Mouse (Mus musculus) lung, postnatal 36 days (tissue): ENCODE measurements around the gene Pop5.

Experiments used
- DNase-seq: peaks from one replicate; pipeline ENCODE4 v3.0.0; 2022; ENCODE audit warnings: mixed read lengths

The Pop5 gene

DNA sequence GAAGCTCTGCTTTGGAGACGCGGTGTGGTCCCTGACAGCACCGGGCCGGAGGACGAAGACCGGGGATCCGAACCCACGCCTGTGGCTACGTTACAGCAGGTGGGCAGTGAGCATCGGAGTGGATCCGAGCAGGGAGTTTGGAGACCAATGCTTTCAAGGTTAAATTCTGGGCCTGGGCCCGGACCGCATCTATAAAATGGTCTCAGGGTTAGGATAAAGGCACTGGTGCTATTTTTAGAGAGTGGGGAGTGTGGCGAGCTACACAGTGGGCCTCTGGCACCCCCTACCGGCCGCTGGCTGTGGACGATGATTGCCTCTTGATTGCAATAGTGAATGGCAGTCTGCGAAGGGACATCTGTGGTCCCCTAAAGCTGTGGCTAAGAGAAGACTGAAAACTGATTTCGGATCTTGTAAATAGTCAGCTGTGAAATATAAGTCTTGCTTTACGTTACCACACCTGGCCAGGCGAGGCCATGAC is at the start of gene Pop5:
Gene Pop5, plus strand, starts transcription at position 51 of the 478 bp plus-strand sequence.
- peak; percentile 96 for DNase-seq

GRCm38 (mm10) chr5:115186371-115187073 is 49.1 kb upstream of the Pop5 start:
- no peak for DNase-seq

DNA sequence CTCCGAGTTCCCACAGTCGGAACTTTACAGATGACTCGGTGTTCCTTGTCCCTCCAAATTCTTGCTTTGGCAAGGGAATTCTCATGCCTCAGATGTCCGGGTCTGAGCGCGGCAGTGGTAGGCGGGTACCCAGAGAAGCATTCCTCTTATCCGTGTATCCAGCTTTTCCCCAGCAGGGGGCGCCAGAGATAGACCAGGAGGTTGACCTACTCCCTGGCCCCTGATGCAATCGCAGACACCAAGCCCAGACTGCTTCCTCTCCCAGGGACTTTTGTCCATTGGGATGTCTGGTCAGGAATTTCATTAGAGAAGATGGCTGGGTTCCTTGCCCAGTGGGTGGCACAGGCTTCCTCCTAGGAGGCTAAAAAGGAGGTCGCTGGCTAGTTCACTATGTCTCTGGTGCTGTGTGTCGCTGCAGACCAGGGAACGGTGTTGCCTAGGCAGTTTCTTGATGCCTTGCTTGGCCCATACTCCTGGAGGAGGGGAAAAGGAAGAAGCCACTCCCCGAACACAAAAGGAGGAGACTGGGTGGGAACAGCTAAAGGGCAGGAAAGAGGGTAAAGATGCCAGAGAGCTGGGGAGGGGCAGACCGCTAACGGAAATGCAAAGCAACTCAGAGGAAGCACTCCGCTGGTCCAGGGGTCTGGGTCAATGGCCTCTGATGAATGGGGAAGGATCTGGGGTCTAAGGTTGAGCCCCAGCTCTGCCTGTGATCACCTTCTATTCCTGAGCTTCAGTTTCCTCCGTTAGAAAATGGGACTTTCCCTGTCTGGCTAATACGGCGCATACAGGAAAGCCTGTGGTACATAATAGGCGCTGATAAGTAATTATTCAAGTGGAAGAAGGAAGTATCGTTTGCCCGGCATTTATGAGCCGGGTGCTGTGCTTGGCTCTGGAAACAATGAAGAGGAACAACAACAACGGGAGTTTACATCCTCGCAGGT is 48.2 kb upstream of the Pop5 start:
- peak; percentile 98 for DNase-seq

- peak; percentile 50 for DNase-seq
Measured at GRCm38 (mm10) chr5:115188824-115189223, 46.8 kb upstream of the Pop5 start.

GRCm38 (mm10) chr5:115190081-115190480 is 45.6 kb upstream of the Pop5 start:
- no peak for DNase-seq

DNA sequence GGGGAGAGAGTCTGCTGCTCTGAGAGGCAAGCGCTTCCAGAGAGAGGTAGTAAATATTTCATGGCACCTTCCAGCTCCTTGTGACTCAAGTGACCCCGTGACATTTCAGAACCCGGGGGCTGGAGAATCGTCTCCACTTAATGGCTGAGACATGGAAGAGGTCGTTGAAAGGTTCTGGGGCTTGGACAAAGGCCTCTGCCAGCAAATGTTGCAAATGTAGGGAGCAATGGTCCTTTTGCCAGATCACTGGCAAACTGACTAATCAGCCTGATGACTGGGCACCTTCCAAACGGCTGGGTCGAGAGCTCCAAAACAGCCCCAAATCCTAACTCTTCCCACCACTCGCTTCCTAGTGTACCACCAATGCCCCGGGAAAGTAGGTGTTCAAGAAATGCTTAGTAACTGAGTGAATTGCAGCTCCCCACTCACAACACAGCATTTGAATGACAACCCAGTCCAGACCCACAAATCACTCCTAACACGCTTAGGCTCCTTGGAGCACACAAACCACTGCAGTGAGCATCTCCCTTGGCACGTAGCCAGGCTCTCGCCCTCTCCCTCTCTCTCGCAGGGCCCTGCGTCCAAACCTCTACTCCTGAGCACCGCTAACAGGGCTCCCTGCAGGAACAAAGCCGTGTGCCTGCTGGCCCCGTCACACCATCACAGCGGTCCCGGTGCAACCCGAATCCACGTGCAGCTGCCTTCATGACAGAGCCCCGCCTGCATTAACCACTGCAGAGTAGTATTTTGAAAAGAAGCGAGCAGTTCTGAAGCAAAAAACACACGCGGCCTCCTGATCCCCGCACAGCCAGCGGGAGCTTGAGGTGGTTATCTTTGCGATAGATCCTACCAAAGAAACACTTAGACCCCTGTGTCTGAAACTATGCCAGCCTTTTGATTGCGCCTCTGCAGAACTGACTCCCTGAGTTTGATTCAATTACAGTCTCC is 43.5 kb upstream of the Pop5 start:
- no peak for DNase-seq

DNA sequence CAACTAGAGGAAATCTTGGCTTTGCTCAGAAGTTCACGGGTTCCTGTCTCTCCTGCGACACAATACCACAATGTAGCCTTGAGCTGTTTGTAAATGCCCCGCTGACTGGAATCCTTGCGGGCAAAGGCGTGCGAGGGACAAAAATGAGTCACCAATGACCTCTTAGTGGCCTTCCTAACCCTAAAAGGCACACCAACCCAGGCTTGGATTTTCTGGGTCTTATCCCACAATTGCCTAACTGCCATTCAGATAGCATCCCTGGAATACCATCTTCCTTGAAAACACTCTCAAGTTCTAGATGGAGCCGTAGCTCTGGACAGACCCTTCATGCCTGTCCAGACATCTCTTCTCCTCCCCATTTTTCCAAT is 42.8 kb upstream of the Pop5 start:
- DNase-seq, result no peak

GRCm38 (mm10) chr5:115193226-115193625 is 42.4 kb upstream of the Pop5 start:
- DNase-seq, result peak; percentile 62

DNA sequence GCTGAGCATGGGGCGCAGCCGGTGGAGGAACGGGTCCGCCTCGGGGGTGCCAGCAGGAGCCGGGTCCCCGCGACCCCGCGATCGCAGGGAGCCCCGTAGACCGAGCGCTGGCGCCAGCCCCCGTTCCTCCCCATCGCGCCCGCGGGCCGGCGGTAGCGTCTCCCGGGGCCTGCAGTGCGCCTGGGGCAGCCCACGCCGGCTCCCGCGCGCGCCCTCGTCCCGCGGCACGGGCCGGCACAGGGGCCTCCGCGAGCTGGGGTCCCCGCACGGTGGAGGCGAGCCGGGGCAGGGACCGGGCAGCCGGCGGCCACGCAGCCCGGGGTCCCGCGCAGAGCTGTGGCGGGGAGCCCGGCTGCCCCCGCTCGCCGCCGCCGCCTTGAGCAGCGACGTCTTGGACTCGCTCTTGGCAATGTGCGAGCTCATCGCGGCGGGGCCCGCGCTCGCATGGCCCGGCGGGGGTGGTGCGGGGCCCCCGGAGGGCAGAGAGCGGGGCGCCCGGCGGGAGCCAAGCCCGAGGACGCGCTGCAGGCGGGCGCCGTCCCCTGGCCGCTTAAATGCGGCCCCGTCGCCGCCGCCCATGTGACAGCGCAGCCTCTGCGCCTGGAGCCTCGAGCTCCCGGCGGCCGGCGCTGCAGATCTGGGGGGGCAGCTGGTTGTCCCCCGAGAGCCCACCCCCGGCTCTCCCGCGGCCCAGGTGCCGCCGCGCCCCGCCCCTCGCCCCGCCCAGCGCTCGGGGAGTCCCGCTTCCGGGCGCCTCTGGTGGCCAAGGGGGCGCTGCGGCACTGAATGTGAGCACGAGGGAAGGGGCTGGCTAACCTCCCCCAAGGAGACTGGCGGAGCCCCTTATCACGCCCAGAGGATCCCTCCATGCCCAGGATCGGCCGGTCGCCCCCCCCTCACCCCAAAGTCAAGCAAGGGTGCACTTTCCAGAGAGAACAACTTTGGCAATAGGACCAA is 41.7 kb upstream of the Pop5 start, which contains the start of gene Cabp1:
Gene Cabp1, minus strand, starts transcription at position 713 of the 957 bp plus-strand sequence.
- peak; percentile 64 for DNase-seq

GRCm38 (mm10) chr5:115194626-115195221 is 40.9 kb upstream of the Pop5 start:
- DNase-seq, result no peak

DNA sequence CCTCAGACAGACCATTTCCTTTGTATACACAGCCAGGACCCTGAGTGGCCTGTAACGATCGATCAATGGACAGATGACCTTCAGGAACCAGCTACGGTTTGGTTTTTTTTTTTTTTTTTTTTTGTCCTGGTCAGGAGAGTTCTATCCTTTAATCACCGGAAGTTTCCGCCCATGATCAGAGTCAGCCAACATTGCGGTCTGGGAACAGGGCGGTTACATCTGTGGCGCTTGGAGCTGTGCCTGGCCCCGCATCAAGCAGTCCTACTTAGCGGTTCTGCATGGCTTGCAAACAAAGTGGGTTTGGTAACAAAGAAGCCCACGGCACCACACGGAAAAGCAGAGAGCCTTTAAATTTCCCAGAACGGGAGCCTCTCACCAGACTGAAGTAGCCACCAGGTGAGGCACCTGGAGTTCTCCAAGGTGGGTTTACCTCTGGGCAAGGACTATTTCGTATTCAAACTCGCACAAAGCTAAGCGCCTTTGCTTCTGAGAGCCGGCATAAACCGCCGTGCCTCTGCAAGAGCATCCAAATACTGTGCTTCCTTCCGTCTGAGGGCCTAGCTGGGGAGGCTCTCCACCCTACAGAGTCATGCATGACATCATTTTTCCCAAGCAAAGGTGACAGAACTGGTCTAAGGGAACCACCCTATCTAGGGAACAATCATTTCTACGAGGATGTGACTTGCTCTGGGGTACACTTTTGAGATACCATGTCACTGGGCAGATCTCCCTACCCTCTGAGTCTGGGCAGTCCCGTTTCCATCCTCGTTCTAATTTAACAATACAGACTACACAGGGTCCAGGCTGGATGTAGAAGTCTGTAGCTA is 31.7 kb upstream of the Pop5 start:
- peak; percentile 57 for DNase-seq

- peak; percentile 37 for DNase-seq
Measured at GRCm38 (mm10) chr5:115204562-115205311, 30.9 kb upstream of the Pop5 start.

DNA sequence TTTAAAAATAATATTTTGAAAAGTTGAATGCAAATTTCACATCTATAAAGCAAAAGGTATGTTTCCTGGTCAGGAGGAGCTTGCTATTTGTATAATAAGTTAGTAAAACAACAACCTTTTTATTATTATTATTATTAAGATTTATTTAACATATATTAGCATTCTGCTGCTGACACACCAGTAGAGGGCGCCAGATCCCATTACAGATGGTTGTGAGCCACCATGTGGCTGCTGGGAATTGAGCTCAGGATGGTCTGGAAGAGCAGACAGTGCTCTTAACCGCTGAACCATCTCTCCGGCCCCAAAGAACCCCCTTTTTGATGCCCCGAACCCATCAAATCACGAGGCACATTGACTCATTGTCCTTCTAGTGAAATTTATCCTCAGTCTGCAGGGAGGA is 28.4 kb upstream of the Pop5 start:
- no peak for DNase-seq

- no peak for DNase-seq
Measured at GRCm38 (mm10) chr5:115207892-115208291, 27.7 kb upstream of the Pop5 start.

- no peak for DNase-seq
Measured at GRCm38 (mm10) chr5:115208601-115209000, 27.0 kb upstream of the Pop5 start.

GRCm38 (mm10) chr5:115210380-115210779 is 25.3 kb upstream of the Pop5 start:
- peak; percentile 61 for DNase-seq

GRCm38 (mm10) chr5:115212451-115212850 is 23.2 kb upstream of the Pop5 start:
- no peak for DNase-seq

- no peak for DNase-seq
Measured at GRCm38 (mm10) chr5:115212861-115213260, 22.8 kb upstream of the Pop5 start.

- no peak for DNase-seq
Measured at GRCm38 (mm10) chr5:115214864-115215263, 20.8 kb upstream of the Pop5 start.
